Mouse (Mus musculus) spleen, postnatal 10 days (tissue): ENCODE data around the gene Ubtf.

Experiments used
- DNase-seq, 2 experiments: peaks; one replicate each; pipeline ENCODE4 v3.0.0; 2021 to 2022; ENCODE audit warnings: low spot score in 2 of 2

Ubtf gene

GRCm38 (mm10) chr11:102266631-102267355, 52.7 kb downstream of the Ubtf start:
- DNase-seq: no peak

GRCm38 (mm10) chr11:102265816-102266215, 53.7 kb downstream of the Ubtf start:
- no peak for DNase-seq

- no peak for DNase-seq
Observed at GRCm38 (mm10) chr11:102263211-102263610, 56.3 kb downstream of the Ubtf start.

- no peak for DNase-seq
Observed at GRCm38 (mm10) chr11:102258521-102258920, 61.0 kb downstream of the Ubtf start.

- DNase-seq: no peak
Observed at GRCm38 (mm10) chr11:102258095-102258494, 61.4 kb downstream of the Ubtf start.

GRCm38 (mm10) chr11:102257514-102257913, 62.0 kb downstream of the Ubtf start:
- DNase-seq: peak in 1 of 2 experiments; percentile 50
